Mouse (Mus musculus) subcutaneous adipose tissue, adult 2 months (tissue): ENCODE results near the gene Glra2. TPM values are rescaled to one million over a fixed set of nuclear protein-coding genes. Genes with fewer than 3 reads are reported as not detected.

Experiments
- polyA plus RNA-seq: library from polyadenylated mRNA; depleted of rRNA; stranded (reverse); fragments of >200 nt; gene quantifications from 2 replicates; pipeline ENCODE4 v1.2.3, GENCODE M21; 2012; ENCODE audit warnings: low replicate concordance; rRNA removed

Glra2 gene
- polyA plus RNA-seq = not detected in 2 replicates

DNA sequence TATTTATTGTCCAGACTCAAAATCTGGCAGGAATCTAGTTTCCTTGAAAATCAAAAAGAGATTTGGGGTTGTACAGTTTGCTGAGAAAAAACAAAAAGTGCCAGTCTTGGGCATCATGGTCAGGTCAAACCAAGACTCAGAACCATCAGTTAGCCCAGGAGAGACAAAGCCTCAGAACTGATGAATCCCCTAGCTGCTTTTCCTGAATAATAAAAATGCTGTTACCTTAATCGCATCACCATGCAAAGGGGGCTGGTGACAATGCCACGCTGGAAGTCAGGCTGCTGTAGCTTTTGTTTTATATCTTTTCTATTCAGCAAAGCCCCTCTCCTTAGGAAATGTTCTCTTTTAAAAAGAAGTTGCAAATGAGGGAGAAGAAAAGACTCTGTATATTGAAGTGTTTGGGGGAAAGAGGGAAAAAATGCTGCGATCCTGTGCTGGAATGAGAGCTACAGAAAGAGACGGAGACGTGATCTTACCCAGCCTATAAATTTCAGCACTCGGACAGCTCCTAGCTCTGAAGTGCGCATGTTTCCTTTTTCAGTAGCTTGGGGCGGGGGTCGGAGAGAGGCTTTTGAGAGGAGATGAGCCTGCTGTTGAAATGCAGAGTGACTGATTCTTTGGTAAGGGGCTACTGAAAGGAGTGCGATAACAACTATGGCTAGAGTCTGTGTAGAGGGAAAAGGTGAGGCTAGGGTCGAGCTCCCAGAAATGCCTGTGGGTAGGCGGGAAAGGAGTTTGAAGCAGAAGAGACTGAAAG lies at the start of gene Glra2:
TSS of gene Glra2 (minus strand) at position 455 of the 760 bp plus-strand sequence.

